29 mouse cellular contexts compared by ENCODE assay signal in genomic region chr2:162322411-162322810, GRCm38 (mm10).
A peak's percentile ranks its signal among the peaks of the same experiment; 100 is the strongest.
DNase-seq lines count a peak whose midpoint lies in the region; ATAC-seq lines count a peak whose summit lies in the region.
"Had no signal": no experiment of that assay in that cellular context is flagged by ENCODE, and none has a peak within 500 bp of the region (broad histone marks: within the 10 kb centered on the region; RNA-seq: fewer than 3 reads in every experiment).

No protein-coding gene starts in this region.

- ATAC-seq in intestine, embryonic 15.5 days = no peak
- ATAC-seq: forebrain, embryonic 13.5 days; liver, embryonic 12.5 days; liver, postnatal 0 days; Patski had no signal

- H3K9me3 ChIP-seq in intestine, embryonic 15.5 days = no peaks in the 10 kb centered on the region
- H3K9me3 ChIP-seq: hindbrain, embryonic 15.5 days; neural tube, embryonic 13.5 days had no signal

- no peak overlapping the region for H3K27ac ChIP-seq in intestine, embryonic 15.5 days
- H3K27ac ChIP-seq: forebrain, embryonic 13.5 days; heart, embryonic 13.5 days; hindbrain, embryonic 15.5 days; layer of hippocampus, adult 2 months; liver, embryonic 12.5 days; neural tube, embryonic 13.5 days had no signal

- peak; percentile 11 for DNase-seq in cerebellum, adult 11-12 months
- no peak for DNase-seq in cerebellum, adult 9-10 months
- DNase-seq in heart, adult 11 months = peak; percentile 41
- DNase-seq in heart, adult 9 months (ENCODE audit: low spot score in 2 of 2) = no peak
- DNase-seq in right cerebral cortex, postnatal 4 days = peak; percentile 6
- DNase-seq in right cerebral cortex, adult 2 months (ENCODE audit: low spot score in 2 of 2) = no peak
- peak; percentile 37 to 47 for DNase-seq in cerebellum, postnatal 36 days
- DNase-seq: adrenal gland, postnatal 14 days; gastrocnemius, postnatal 25 days; heart, adult 18-20 months; heart, postnatal 10 days; kidney, adult 2 months; kidney, postnatal 36 days; liver, postnatal 0 days; lung, postnatal 36 days; right cerebral cortex, postnatal 25 days; spleen, adult 18-20 months; thymus, adult 2 months; thymus, postnatal 36 days had no signal

- H3K4me3 ChIP-seq in intestine, embryonic 15.5 days (replicated peaks) = no peak overlapping the region
- H3K4me3 ChIP-seq: forebrain, embryonic 13.5 days; heart, embryonic 13.5 days; hindbrain, embryonic 15.5 days; layer of hippocampus, adult 2 months; liver, embryonic 12.5 days; neural tube, embryonic 13.5 days had no signal

- no peak overlapping the region for H3K4me2 ChIP-seq in intestine, embryonic 15.5 days (replicated peaks)
- H3K4me2 ChIP-seq: forebrain, embryonic 13.5 days; heart, embryonic 13.5 days; hindbrain, embryonic 15.5 days; liver, embryonic 12.5 days; midbrain, embryonic 11.5 days; neural tube, embryonic 13.5 days had no signal

- H3K36me3 ChIP-seq in intestine, embryonic 15.5 days = no peaks in the 10 kb centered on the region
- H3K36me3 ChIP-seq: G1E; heart, embryonic 13.5 days; hindbrain, embryonic 15.5 days; liver, embryonic 12.5 days; neural tube, embryonic 13.5 days had no signal

- H3K9ac ChIP-seq in intestine, embryonic 15.5 days = no peak overlapping the region
- H3K9ac ChIP-seq: forebrain, embryonic 13.5 days; heart, embryonic 13.5 days; hindbrain, embryonic 15.5 days; liver, embryonic 12.5 days; liver, postnatal 0 days; neural tube, embryonic 13.5 days had no signal

- H3K4me1 ChIP-seq in intestine, embryonic 15.5 days (replicated peaks) = no peaks in the 10 kb centered on the region
- H3K4me1 ChIP-seq: heart, embryonic 13.5 days; liver, embryonic 12.5 days had no signal

- 70% methylated on average over 5 of the region's 5 CpGs for WGBS in intestine, embryonic 15.5 days

- H3K27me3 ChIP-seq in intestine, embryonic 15.5 days (replicated peaks) = no peaks in the 10 kb centered on the region
- H3K27me3 ChIP-seq: heart, embryonic 13.5 days; hindbrain, embryonic 15.5 days; liver, embryonic 12.5 days; neural tube, embryonic 13.5 days; Patski had no signal

Comparison
In these comparisons a context has a peak if more than half of its experiments do, and no peak if none do; other contexts are left out.
1. DNase-seq: peak in cerebellum, adult 11-12 months (single experiment), heart, adult 11 months (single experiment), right cerebral cortex, postnatal 4 days (single experiment) and cerebellum, postnatal 36 days (2 of 2); none in cerebellum, adult 9-10 months (single experiment), heart, adult 9 months (0 of 2) and right cerebral cortex, adult 2 months (0 of 2).